ENCODE assay signal across 8 mouse cellular contexts in the genomic region with DNA sequence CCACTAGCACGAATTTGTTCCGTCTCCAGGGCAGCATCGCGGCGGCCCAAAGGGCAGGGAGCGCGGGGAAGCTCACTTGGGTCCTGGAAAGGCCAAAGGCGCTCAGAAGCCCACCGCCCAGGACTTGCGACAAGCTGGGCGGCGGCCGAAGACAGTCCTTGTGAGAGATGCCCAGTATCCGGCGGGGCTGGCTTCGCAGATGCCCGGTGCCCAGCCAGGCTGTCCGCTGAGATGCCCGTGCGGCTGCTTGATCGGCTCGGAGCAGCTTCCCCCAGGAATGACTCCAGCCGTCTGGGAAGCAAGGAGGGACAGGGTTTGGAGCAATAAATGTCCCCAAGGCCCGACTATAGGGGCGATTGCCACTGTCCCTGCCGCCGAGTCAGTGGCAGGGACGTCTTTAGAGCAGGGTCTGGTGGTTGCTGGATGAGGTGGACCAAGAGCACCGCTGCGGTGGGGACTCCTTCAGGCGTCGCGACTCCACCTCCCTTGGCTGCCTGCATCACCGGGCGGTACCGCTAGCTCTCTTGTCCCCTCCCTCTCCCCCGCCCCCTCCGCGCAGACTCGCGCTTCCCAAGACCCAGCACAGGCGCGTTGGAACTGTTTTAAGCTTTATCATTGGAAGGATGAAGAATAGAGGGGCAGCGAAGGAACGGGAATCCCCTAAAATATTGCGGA. TPM values are rescaled to one million over a fixed set of nuclear protein-coding genes. Genes with fewer than 3 reads are reported as not detected.
DNase-seq lines count a peak whose midpoint lies in the region; ATAC-seq and TF ChIP-seq lines count a peak whose summit lies in the region.
"Had no signal": no experiment of that assay in that cellular context is flagged by ENCODE, and none has a peak within 500 bp of the region (broad histone marks: within the 10 kb centered on the region; RNA-seq: fewer than 3 reads in every experiment).

A gene (minus strand): TSS at position 558 of the 675 bp plus-strand sequence.

- H3K27ac ChIP-seq in ES-Bruce4 (ENCODE audit: insufficient read depth, low read length) = no peak within 1 kb of the TSS
- no peak within 1 kb of the TSS for H3K27ac ChIP-seq in embryonic facial prominence, embryonic 15.5 days (replicated peaks)
- H3K27ac ChIP-seq in hindbrain, embryonic 11.5 days (ENCODE audit: low read depth, low read length) = no peak within 1 kb of the TSS
- H3K27ac ChIP-seq in left cerebral cortex, adult 2 months = peak within 1 kb of the TSS; percentile 94
- 0 out of 2 replicates have a peak within 1 kb of the TSS, but pooled peaks have one; percentile 2 for H3K27ac ChIP-seq in midbrain, embryonic 15.5 days

- peaks cover 14% of the 10 kb centered on the region; the same call in 1 of the 2 replicates for H3K27me3 ChIP-seq in ES-Bruce4 (ENCODE audit: control insufficient read depth, insufficient read depth, low read length, poor library complexity, severe bottlenecking)
- peaks cover 84% of the 10 kb centered on the region for H3K27me3 ChIP-seq in embryonic facial prominence, embryonic 15.5 days
- H3K27me3 ChIP-seq in hindbrain, embryonic 11.5 days (ENCODE audit: control insufficient read depth, insufficient read depth, low read length) = peaks cover 46% of the 10 kb centered on the region
- peaks cover 68% of the 10 kb centered on the region for H3K27me3 ChIP-seq in midbrain, embryonic 15.5 days (replicated peaks)

- H3K9ac ChIP-seq in ES-Bruce4 (ENCODE audit: low read depth, poor library complexity, severe bottlenecking) = peak within 1 kb of the TSS; percentile 43
- no peak within 1 kb of the TSS for H3K9ac ChIP-seq in embryonic facial prominence, embryonic 15.5 days
- 0 out of 2 replicates have a peak within 1 kb of the TSS, but pooled peaks have one; percentile 15 for H3K9ac ChIP-seq in hindbrain, embryonic 11.5 days (ENCODE audit: low read depth, low read length)
- H3K9ac ChIP-seq in midbrain, embryonic 15.5 days = peak within 1 kb of the TSS; percentile 60

- TF ChIP-seq EP300 in ES-Bruce4 (IDR thresholded peaks at IDR 0.05; ENCODE audit: insufficient read depth, low read depth, low read length) = no peak

- no peaks in the 10 kb centered on the region for H3K36me3 ChIP-seq in ES-Bruce4 (ENCODE audit: control insufficient read depth, insufficient read depth, low read length, poor library complexity, severe bottlenecking)
- H3K36me3 ChIP-seq in embryonic facial prominence, embryonic 15.5 days = no peaks in the 10 kb centered on the region
- H3K36me3 ChIP-seq in hindbrain, embryonic 11.5 days (ENCODE audit: control insufficient read depth, insufficient read depth, low read length) = no peaks in the 10 kb centered on the region
- no peaks in the 10 kb centered on the region for H3K36me3 ChIP-seq in midbrain, embryonic 15.5 days (replicated peaks)

- TF ChIP-seq CTCF in ES-Bruce4 (IDR thresholded peaks at IDR 0.05; ENCODE audit: low read depth, low read length) = no peak
- no peak; the same call in none of the 2 replicates for TF ChIP-seq CTCF in left cerebral cortex, adult 2 months (IDR thresholded peaks at IDR 0.05)

- intact Hi-C loops in left cerebral cortex, adult 2 months (cut with DNase I) = loop anchor here (1.0 kb wide), 1 partner anchor 18 kb away; no protein-coding TSS in a partner anchor

- H3K4me1 ChIP-seq in ES-Bruce4 (ENCODE audit: control insufficient read depth, insufficient read depth, low read length) = no peaks in the 10 kb centered on the region
- peaks cover 21% of the 10 kb centered on the region for H3K4me1 ChIP-seq in embryonic facial prominence, embryonic 15.5 days
- H3K4me1 ChIP-seq in hindbrain, embryonic 11.5 days (replicated peaks; ENCODE audit: control insufficient read depth, insufficient read depth, low read length) = 0 out of 2 replicates have a peak, but pooled peaks cover 9% of the 10 kb centered on the region
- H3K4me1 ChIP-seq in midbrain, embryonic 15.5 days = peaks cover 23% of the 10 kb centered on the region; the same call in 1 of the 2 replicates

- TF ChIP-seq POLR2A in ES-Bruce4 (IDR thresholded peaks at IDR 0.05; ENCODE audit: insufficient read depth, low read length) = no peak

- H3K4me3 ChIP-seq in ES-Bruce4 (ENCODE audit: low read depth, low read length) = peak within 1 kb of the TSS; percentile 53
- H3K4me3 ChIP-seq in embryonic facial prominence, embryonic 15.5 days (replicated peaks) = peak within 1 kb of the TSS; percentile 39
- peak within 1 kb of the TSS; percentile 35 for H3K4me3 ChIP-seq in hindbrain, embryonic 11.5 days (ENCODE audit: low read depth, low read length)
- peak within 1 kb of the TSS; percentile 52 for H3K4me3 ChIP-seq in left cerebral cortex, adult 2 months
- H3K4me3 ChIP-seq in midbrain, embryonic 15.5 days = peak within 1 kb of the TSS; percentile 53
- H3K4me3 ChIP-seq: erythroblast, embryonic 14.5 days had no signal

- under 1% methylated on average over 46 of the region's 46 CpGs for WGBS in embryonic facial prominence, embryonic 15.5 days
- WGBS in hindbrain, embryonic 11.5 days = 1% methylated on average over 46 of the region's 46 CpGs
- 1% methylated on average over 46 of the region's 46 CpGs for WGBS in midbrain, embryonic 15.5 days

- ATAC-seq in embryonic facial prominence, embryonic 15.5 days (ENCODE audit: insufficient number of reproducible peaks, low FRiP score, low TSS enrichment, low read depth) = no peak
- ATAC-seq in hindbrain, embryonic 11.5 days (ENCODE audit: low FRiP score) = no peak
- ATAC-seq in midbrain, embryonic 15.5 days (replicated peaks) = peak; percentile 68

- peak; percentile 47 for DNase-seq in WW6 (ENCODE audit: low read depth, low spot score)
- no peak for DNase-seq in hindbrain, embryonic 11.5 days (ENCODE audit: low spot score)
- DNase-seq in left cerebral cortex, adult 2 months (ENCODE audit: extremely low spot score in 1 of 2, low spot score in 2 of 2) = peak; percentile 79 to 84
- DNase-seq in spleen, adult 18-20 months = no peak

- peak within 1 kb of the TSS; percentile 65 for H3K4me2 ChIP-seq in embryonic facial prominence, embryonic 15.5 days (replicated peaks)
- H3K4me2 ChIP-seq in hindbrain, embryonic 11.5 days (replicated peaks; ENCODE audit: low read depth, low read length) = peak within 1 kb of the TSS; percentile 58
- peak within 1 kb of the TSS; percentile 92 for H3K4me2 ChIP-seq in midbrain, embryonic 15.5 days

- no peaks in the 10 kb centered on the region for H3K9me3 ChIP-seq in ES-Bruce4 (replicated peaks; ENCODE audit: control insufficient read depth, insufficient read depth, low read length, poor library complexity, severe bottlenecking)
- no peaks in the 10 kb centered on the region for H3K9me3 ChIP-seq in embryonic facial prominence, embryonic 15.5 days (replicated peaks)
- H3K9me3 ChIP-seq in hindbrain, embryonic 11.5 days (ENCODE audit: control insufficient read depth, low read length) = no peaks in the 10 kb centered on the region
- no peaks in the 10 kb centered on the region for H3K9me3 ChIP-seq in midbrain, embryonic 15.5 days

RNA-seq across cellular contexts. Expression of the gene that starts here (rescaled TPM):
- 1.1 and 1.2 TPM in 2 replicates for polyA plus RNA-seq in ES-Bruce4 (2011; ENCODE audit: insufficient read depth, insufficient read length, low read depth, missing spikeins)
- polyA plus RNA-seq in embryonic facial prominence, embryonic 15.5 days (2015; fragmentation: Nextera tagmentation; extraction: Ambion mirVana) = 0.09 and 0.11 TPM in 2 replicates
- polyA plus RNA-seq in hindbrain, embryonic 11.5 days (2014; fragmentation: Nextera tagmentation; extraction: Ambion mirVana) = 0.11 TPM in 1 of 2 replicates, not detected in the other
- 10 to 100 TPM; 33.4 to 42.4 TPM for total RNA-seq in left cerebral cortex, adult 2 months (2021)
- polyA plus RNA-seq in midbrain, embryonic 15.5 days (2015; fragmentation: Nextera tagmentation; extraction: Ambion mirVana) = 9.1 and 11.1 TPM in 2 replicates
- polyA plus RNA-seq: erythroblast, embryonic 14.5 days had no signal

Comparison
In these comparisons a context has a peak if more than half of its experiments do, and no peak if none do; other contexts are left out.
1. H3K27ac ChIP-seq: peak in left cerebral cortex, adult 2 months (single experiment) and midbrain, embryonic 15.5 days (single experiment); none in ES-Bruce4 (single experiment), embryonic facial prominence, embryonic 15.5 days (single experiment) and hindbrain, embryonic 11.5 days (single experiment).
2. DNase-seq: peak in WW6 (single experiment) and left cerebral cortex, adult 2 months (2 of 2); none in hindbrain, embryonic 11.5 days (single experiment) and spleen, adult 18-20 months (0 of 2).
3. Peak in every context shown above with its lines, with median percentiles within 50 percentile points of each other: H3K4me3 ChIP-seq and H3K4me2 ChIP-seq.